Comparison of ENCODE assay signal across 14 mouse cellular contexts in the genomic region with DNA sequence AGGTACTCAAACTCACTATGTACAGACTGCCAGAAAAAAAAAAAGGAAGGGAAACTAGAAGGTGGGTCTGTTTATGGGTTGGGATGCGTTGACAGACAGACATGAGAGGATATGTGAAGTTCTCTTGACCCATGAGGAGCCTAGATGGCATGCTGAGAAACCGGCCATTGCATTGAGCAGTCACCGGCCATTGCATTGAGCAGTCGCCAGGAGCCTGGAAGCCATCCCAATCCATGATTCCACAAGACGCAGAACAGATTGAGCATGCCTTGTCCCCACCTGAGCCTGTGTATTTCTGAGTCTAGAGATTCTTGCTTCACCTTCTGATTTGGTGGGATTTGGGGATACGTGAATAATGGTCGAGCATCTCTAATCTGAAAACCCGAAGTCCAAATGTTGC.
"Had no signal": no experiment of that assay in that cellular context is flagged by ENCODE, and none has a peak within 500 bp of the region (broad histone marks: within the 10 kb centered on the region; RNA-seq: fewer than 3 reads in every experiment).

No protein-coding gene starts in this region.

- H3K4me3 ChIP-seq: limb, embryonic 12.5 days; liver, embryonic 13.5 days; megakaryocyte, embryonic 14.5 days; midbrain, embryonic 15.5 days; stomach, embryonic 15.5 days had no signal

- H3K27me3 ChIP-seq: megakaryocyte, embryonic 14.5 days; midbrain, embryonic 15.5 days; stomach, embryonic 15.5 days had no signal

- DNase-seq: kidney, postnatal 36 days; layer of hippocampus, adult 9-11 months; right cerebral cortex, postnatal 14 days; thymus, adult 2 months; thymus, postnatal 25 days had no signal

- H3K36me3 ChIP-seq: limb, embryonic 12.5 days; liver, embryonic 13.5 days; midbrain, embryonic 15.5 days; stomach, embryonic 15.5 days had no signal

- H3K4me1 ChIP-seq: midbrain, embryonic 15.5 days had no signal

- H3K27ac ChIP-seq: kidney, postnatal 0 days; limb, embryonic 12.5 days; liver, embryonic 13.5 days; macrophage; midbrain, embryonic 15.5 days; stomach, embryonic 15.5 days had no signal

- ATAC-seq: midbrain, embryonic 15.5 days had no signal

- H3K4me2 ChIP-seq: limb, embryonic 12.5 days; liver, embryonic 13.5 days; midbrain, embryonic 11.5 days; midbrain, embryonic 15.5 days; stomach, embryonic 15.5 days had no signal

- H3K9me3 ChIP-seq: limb, embryonic 12.5 days; liver, embryonic 13.5 days; megakaryocyte, embryonic 14.5 days; midbrain, embryonic 15.5 days; stomach, embryonic 15.5 days had no signal

- H3K9ac ChIP-seq: limb, embryonic 12.5 days; liver, embryonic 13.5 days; liver, postnatal 0 days; midbrain, embryonic 15.5 days; stomach, embryonic 15.5 days had no signal
